Mouse (Mus musculus): Measurements from ENCODE around the gene Cdk19.

GRCm38 (mm10) chr10:40491131-40491530, 151.8 kb downstream of the Cdk19 start:
- TF ChIP-seq CTCF (IDR thresholded peaks at IDR 0.05; ENCODE audit: control insufficient read depth, insufficient read depth, insufficient replicate concordance, low read depth, low read length) = no peak
- TF ChIP-seq POLR2A (IDR thresholded peaks at IDR 0.05; ENCODE audit: control insufficient read depth, low read depth, low read length) = no peak

Measured in testis, adult 2 months (tissue).